Mouse (Mus musculus) gastrocnemius, postnatal 4 days (tissue): Measurements from ENCODE around the gene Sesn1. TPM values are rescaled to one million over a fixed set of nuclear protein-coding genes. Genes with fewer than 3 reads are reported as not detected.
A peak's percentile ranks its signal among the peaks of the same experiment; 100 is the strongest.
"Not testable (repeated sequence)": the region's sequence is repeated elsewhere in the genome, so short reads cannot be mapped to it uniquely, and the experiment has no call there.

ENCODE experiments used
- DNase-seq, 2 experiments: peaks; one replicate each; pipeline ENCODE4 v3.0.0; 2021 to 2022; ENCODE audit warnings: low spot score in 2 of 2, mixed read lengths in 2 of 2
- total RNA-seq, 2 experiments: library from RNA; stranded (reverse); gene quantifications; 2 replicates each; pipeline ENCODE4 v1.2.3; 2021

The Sesn1 gene
- total RNA-seq, 2 experiments from 2014 or later, result 60.4 to 66.3 TPM

GRCm38 (mm10) chr10:41820401-41820800 is 10.7 kb downstream of the Sesn1 start:
- DNase-seq, result no peak

DNA sequence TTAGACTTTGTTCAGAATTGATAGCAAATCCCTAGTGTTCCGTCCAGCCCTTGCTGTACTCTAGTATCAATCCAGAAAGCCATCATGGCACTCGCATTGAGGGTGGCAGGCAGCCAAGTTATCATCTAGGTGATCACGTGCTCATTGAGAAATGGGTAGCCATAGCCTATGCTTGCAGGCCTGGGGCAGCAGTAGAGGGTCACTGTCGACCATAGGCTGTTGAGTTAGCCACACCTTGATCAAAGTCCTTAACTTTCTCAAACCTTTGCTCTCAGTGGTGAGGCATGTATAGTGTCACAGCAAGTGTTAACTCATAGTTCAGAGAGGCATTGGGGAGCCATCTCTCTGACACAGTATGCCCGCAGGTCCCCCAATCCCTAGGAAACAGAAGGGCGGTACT is 11.4 kb downstream of the Sesn1 start:
- no peak for DNase-seq

DNA sequence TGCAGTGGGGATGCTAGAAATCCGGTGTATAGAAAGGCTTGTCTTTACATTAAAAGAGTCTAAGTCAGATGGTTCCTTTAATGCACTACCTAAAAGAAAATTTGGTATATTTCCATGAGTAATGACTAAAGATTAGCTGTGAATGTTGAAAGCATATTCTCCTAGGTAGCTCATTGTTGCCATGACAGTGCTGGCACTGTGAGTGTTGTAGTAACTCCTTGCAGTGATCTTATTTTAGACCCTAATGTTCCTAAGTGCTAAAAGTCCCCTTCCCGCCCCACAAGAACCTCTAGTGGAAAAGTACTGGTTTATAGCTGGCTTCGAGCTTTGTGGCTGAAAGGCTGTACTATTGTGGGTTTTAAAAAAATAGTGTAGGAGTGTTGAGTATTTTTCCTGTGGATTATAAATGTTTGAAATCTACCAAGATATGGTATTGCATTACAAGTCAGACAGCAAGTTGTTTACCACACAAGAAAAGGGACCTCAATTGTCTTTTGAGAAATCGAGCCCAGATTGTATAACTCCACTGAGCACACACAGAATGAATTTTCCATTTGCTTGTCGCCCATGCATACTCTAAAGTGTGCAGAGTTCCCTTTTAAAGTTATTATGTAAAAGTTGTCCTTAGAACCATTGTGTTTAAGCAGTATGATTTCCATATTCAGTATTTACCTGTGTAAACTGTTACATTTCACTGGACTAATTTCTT is 13.0 kb downstream of the Sesn1 start:
- no peak for DNase-seq

GRCm38 (mm10) chr10:41823282-41823675 is 13.5 kb downstream of the Sesn1 start:
- DNase-seq, result not testable (repeated sequence)

DNA sequence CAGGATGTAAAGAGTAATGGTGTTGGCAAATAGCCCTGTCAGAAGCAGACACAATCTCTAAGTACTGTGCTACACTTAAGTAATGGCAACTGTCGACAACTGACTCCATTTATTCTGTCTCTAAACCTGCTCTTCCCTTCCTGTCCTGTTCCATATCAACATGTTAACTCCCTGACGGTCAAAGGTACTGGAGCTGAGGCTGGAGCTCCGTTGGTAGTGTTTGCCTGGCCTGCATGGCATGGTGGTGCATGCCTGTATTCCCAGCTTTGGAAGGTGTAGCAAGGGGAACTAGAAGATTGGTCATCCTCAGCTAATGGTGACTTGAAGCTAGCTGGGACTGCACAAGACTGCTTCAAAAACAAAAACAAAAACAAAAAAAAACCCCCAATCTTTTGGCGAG is 14.2 kb downstream of the Sesn1 start:
- DNase-seq, result no peak

- no peak for DNase-seq
These were observed 15.3 kb downstream of the Sesn1 start for GRCm38 (mm10) chr10:41825041-41825440.

DNA sequence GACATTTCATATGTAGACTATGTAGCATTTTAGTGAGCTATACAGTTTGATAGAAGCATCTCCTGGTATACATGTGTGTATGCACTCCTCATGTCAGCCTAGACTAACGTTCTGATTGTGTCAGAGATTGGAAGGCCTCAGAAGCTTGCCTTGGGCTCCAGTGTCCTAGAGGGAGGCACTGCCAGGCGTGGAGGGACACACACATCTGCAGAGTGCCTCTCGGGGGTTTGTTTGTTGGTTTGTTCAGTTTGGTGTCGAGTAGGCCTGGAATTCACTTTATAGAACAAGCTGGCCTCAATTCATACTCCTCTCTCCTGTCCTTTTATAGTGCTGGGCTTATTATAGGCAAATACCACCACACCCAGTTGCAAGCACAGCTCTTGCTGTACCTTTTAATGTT is 16.3 kb downstream of the Sesn1 start:
- DNase-seq, result no peak

DNA sequence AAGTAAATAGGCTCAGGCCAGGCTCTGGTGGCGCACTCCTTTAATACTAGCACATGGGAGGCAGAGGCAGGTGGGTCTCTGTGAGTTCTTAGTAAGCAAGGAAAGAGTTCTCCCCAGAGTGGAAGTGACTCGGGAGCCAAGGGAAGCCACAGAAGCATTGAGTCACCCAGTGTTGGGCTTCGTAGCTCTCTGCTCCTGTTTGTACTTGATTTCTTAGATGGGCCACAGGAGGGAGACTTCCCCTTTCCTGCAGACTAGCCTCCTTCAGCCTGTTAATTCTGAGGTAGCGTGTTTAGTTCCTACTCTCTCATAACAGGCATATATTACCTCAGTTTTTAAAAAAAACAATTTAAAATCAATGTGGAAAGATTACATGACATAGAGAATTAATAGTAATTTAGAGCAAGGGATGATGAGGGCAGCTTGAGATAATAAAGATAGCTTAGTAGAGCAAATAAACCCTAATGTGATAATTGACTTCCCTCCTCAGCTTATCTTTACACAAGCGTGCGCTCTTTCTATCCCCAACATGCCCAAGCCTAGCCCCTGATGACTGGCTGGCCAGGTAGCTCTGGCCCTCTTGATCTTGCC is 16.9 kb downstream of the Sesn1 start:
- DNase-seq, result no peak

DNA sequence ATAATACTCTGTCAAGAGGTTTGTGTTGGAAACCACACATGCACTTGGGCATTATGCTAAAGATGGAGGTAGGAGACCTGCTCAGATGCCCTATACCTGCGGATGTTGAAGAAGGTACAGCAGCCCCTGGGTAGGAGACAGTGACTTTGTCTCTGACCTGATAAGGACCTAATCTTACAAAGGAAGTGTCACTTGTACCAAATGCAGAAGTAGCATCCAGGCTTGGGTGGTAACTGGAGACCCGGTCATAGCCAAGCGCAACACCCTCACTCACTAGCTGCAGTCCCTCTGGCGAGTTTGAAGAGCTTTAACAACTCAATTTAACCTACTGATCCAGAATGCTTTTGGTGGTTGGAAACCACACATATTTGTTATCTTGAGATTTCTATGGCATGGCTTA is 18.0 kb downstream of the Sesn1 start:
- no peak for DNase-seq

- no peak for DNase-seq
These were observed 19.5 kb downstream of the Sesn1 start for GRCm38 (mm10) chr10:41829191-41829590.

- DNase-seq, result no peak
These were observed 20.2 kb downstream of the Sesn1 start for GRCm38 (mm10) chr10:41829980-41830379.

- DNase-seq, result no peak
These were observed 20.7 kb downstream of the Sesn1 start for GRCm38 (mm10) chr10:41830445-41830844.

- peak in 1 of 2 experiments; percentile 60 for DNase-seq
These were observed 21.3 kb downstream of the Sesn1 start for GRCm38 (mm10) chr10:41830851-41831522.

- peak in 1 of 2 experiments; percentile 36 for DNase-seq
These were observed 22.5 kb downstream of the Sesn1 start for GRCm38 (mm10) chr10:41832191-41832590.

- no peak for DNase-seq
These were observed 24.4 kb downstream of the Sesn1 start for GRCm38 (mm10) chr10:41834131-41834530.

DNA sequence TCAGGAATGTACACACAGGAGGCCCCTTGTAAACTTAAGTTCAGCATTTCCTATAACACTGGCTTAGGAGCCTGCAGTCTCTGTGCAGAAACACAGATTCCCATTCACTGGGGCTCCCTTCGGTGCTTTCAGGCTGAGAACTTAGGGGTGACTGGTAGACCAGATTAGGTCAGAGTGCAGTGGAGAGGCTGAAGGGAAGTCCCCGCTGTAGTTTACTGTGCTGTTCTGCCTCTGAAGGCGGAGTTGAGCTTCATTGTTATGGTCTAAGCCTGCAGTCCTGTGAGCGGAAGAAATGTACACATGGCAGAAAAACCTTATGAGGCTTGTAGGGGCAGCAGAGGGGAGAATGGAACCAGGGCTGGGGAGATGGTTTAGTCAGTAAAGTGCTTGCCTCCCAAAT is 29.2 kb downstream of the Sesn1 start:
- DNase-seq, result no peak

DNA sequence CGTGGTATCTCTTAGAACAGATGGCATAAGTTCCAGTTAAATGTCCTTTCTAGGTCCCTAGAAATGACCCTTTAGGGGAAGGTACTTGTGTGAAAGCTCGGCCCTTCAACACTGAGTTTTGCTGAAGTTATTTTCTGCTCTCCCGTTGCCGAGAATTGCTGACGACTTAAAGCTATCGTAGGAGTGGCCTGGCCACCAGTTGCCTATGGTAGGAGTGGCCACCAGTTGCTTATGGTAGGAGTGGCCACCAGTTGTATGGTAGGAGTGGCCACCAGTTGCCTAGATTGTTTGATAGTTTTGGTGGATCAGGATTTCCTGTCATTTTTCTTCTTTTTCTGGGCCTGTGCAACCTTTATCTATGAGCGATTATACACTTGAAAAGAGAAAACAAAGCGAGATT is 38.0 kb downstream of the Sesn1 start:
- DNase-seq, result no peak

DNA sequence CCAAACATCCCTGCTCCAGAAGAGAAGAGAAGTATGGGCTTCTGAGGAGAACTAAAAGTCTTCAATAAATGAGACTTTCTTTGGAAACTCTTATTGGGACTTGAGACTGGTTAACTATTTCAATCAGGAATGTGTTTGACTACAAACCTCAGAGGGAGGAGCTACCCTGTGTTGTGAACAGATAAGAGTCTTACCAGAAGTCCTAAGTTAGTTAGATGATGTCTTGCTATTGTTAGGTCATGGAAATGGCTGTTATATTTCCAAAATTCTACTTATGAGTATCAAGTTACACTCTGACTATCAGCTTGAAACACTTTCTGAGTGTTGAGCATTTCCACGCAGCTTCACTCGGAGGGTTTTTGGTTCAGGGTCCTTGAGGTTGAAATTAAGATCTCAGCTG is 39.0 kb downstream of the Sesn1 start:
- no peak for DNase-seq

DNA sequence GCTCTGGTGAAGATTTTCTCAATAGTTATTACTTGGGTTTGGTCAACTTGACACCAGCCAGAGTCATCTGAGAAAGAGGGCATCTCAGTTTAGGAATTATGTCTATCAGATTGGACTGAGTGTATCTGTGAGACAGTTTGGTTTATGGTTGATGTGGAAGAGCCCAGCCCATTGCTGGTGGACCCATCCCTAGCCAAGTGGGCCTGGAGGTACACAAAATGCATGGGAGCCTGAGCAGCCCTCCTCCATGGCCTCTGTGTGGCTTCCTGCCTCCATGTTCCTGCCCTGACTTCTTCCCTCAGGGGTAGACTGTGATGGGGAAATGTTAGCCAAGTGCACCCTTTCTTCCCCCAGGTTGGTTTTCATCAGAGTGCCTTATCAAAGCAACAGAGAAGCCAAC is 50.1 kb downstream of the Sesn1 start:
- no peak for DNase-seq

GRCm38 (mm10) chr10:41860275-41860688 is 50.5 kb downstream of the Sesn1 start:
- no peak for DNase-seq

- DNase-seq, result no peak
These were observed 53.3 kb downstream of the Sesn1 start for GRCm38 (mm10) chr10:41863053-41863452.

GRCm38 (mm10) chr10:41866069-41866837 is 56.5 kb downstream of the Sesn1 start:
- no peak for DNase-seq
